In genomic region chr8:57837384-57837783, GRCm38 (mm10) we compare ENCODE assay signal across 11 mouse cellular contexts.
A peak's percentile ranks its signal among the peaks of the same experiment; 100 is the strongest.
DNase-seq lines count a peak whose midpoint lies in the region; ATAC-seq and TF ChIP-seq lines count a peak whose summit lies in the region.
"Had no signal": no experiment of that assay in that cellular context is flagged by ENCODE, and none has a peak within 500 bp of the region (broad histone marks: within the 10 kb centered on the region; RNA-seq: fewer than 3 reads in every experiment).

No protein-coding gene starts in this region.

- DNase-seq in cerebellum, postnatal 4 days (ENCODE audit: low spot score in 2 of 2) = no peak
- peak; percentile 12 for DNase-seq in hindbrain, postnatal 0 days (ENCODE audit: low spot score)
- no peak for DNase-seq in hindbrain, embryonic 11.5 days (ENCODE audit: low spot score)
- peak; percentile 59 for DNase-seq in midbrain, embryonic 14.5 days
- DNase-seq in spleen, postnatal 14 days (ENCODE audit: low spot score in 2 of 2) = no peak
- DNase-seq in left cerebral cortex, adult 9 months (ENCODE audit: low spot score in 2 of 2) = no peak

- peak overlapping the region; percentile 21; the same call in 1 of the 2 replicates for H3K4me2 ChIP-seq in hindbrain, postnatal 0 days (ENCODE audit: low read depth, low read length)
- no peak overlapping the region for H3K4me2 ChIP-seq in hindbrain, embryonic 11.5 days (replicated peaks; ENCODE audit: low read depth, low read length)
- peak overlapping the region; percentile 48 for H3K4me2 ChIP-seq in embryonic facial prominence, embryonic 13.5 days
- peak overlapping the region; percentile 36 for H3K4me2 ChIP-seq in midbrain, embryonic 14.5 days (ENCODE audit: low read length)
- H3K4me2 ChIP-seq: liver, embryonic 15.5 days; neural tube, embryonic 13.5 days had no signal

- peak; percentile 84 for ATAC-seq in cerebellum, adult (ENCODE audit: insufficient number of reproducible peaks, low FRiP score, low TSS enrichment)
- no peak for ATAC-seq in hindbrain, postnatal 0 days
- ATAC-seq in hindbrain, embryonic 11.5 days (ENCODE audit: low FRiP score) = no peak
- no peak for ATAC-seq in embryonic facial prominence, embryonic 13.5 days (ENCODE audit: insufficient number of reproducible peaks, insufficient read depth, low FRiP score, low TSS enrichment, low read depth)
- ATAC-seq in midbrain, embryonic 14.5 days (ENCODE audit: low FRiP score, low TSS enrichment) = no peak

- 0 out of 2 replicates have a peak, but pooled peaks cover 6% of the 10 kb centered on the region for H3K4me1 ChIP-seq in hindbrain, postnatal 0 days (ENCODE audit: insufficient read depth, low read length)
- no peaks in the 10 kb centered on the region for H3K4me1 ChIP-seq in hindbrain, embryonic 11.5 days (replicated peaks; ENCODE audit: control insufficient read depth, insufficient read depth, low read length)
- peaks cover 9% of the 10 kb centered on the region for H3K4me1 ChIP-seq in embryonic facial prominence, embryonic 13.5 days
- peaks cover 16% of the 10 kb centered on the region for H3K4me1 ChIP-seq in midbrain, embryonic 14.5 days (ENCODE audit: control insufficient read depth, insufficient read depth, low read length)
- H3K4me1 ChIP-seq: liver, embryonic 15.5 days had no signal

- no peaks in the 10 kb centered on the region for H3K36me3 ChIP-seq in hindbrain, postnatal 0 days (ENCODE audit: insufficient read depth, low read length)
- H3K36me3 ChIP-seq in hindbrain, embryonic 11.5 days (ENCODE audit: control insufficient read depth, insufficient read depth, low read length) = no peaks in the 10 kb centered on the region
- H3K36me3 ChIP-seq in embryonic facial prominence, embryonic 13.5 days = no peaks in the 10 kb centered on the region
- H3K36me3 ChIP-seq in midbrain, embryonic 14.5 days (ENCODE audit: control insufficient read depth, insufficient read depth, low read length) = no peaks in the 10 kb centered on the region
- H3K36me3 ChIP-seq: G1E; liver, embryonic 15.5 days; neural tube, embryonic 13.5 days had no signal

- no peaks in the 10 kb centered on the region for H3K9me3 ChIP-seq in hindbrain, postnatal 0 days (ENCODE audit: low read length)
- H3K9me3 ChIP-seq in hindbrain, embryonic 11.5 days (ENCODE audit: control insufficient read depth, low read length) = no peaks in the 10 kb centered on the region
- no peaks in the 10 kb centered on the region for H3K9me3 ChIP-seq in embryonic facial prominence, embryonic 13.5 days
- no peaks in the 10 kb centered on the region for H3K9me3 ChIP-seq in midbrain, embryonic 14.5 days (ENCODE audit: control insufficient read depth, low read length)
- H3K9me3 ChIP-seq: G1E; liver, embryonic 15.5 days; neural tube, embryonic 13.5 days had no signal

- no peaks in the 10 kb centered on the region for H3K27me3 ChIP-seq in hindbrain, postnatal 0 days (ENCODE audit: insufficient read depth, low read length)
- H3K27me3 ChIP-seq in hindbrain, embryonic 11.5 days (ENCODE audit: control insufficient read depth, insufficient read depth, low read length) = no peaks in the 10 kb centered on the region
- H3K27me3 ChIP-seq in embryonic facial prominence, embryonic 13.5 days = no peaks in the 10 kb centered on the region
- H3K27me3 ChIP-seq in midbrain, embryonic 14.5 days (ENCODE audit: control insufficient read depth, insufficient read depth, low read length) = no peaks in the 10 kb centered on the region
- H3K27me3 ChIP-seq: liver, embryonic 15.5 days; neural tube, embryonic 13.5 days had no signal

- no peak overlapping the region for H3K4me3 ChIP-seq in hindbrain, postnatal 0 days (ENCODE audit: low read length)
- H3K4me3 ChIP-seq in hindbrain, embryonic 11.5 days (ENCODE audit: low read depth, low read length) = no peak overlapping the region
- no peak overlapping the region for H3K4me3 ChIP-seq in embryonic facial prominence, embryonic 13.5 days
- no peak overlapping the region for H3K4me3 ChIP-seq in midbrain, embryonic 14.5 days (replicated peaks; ENCODE audit: low read depth, low read length)
- H3K4me3 ChIP-seq: liver, embryonic 15.5 days; neural tube, embryonic 13.5 days had no signal

- H3K9ac ChIP-seq in hindbrain, postnatal 0 days (replicated peaks; ENCODE audit: low read length) = no peak overlapping the region
- H3K9ac ChIP-seq in hindbrain, embryonic 11.5 days (ENCODE audit: low read depth, low read length) = no peak overlapping the region
- no peak overlapping the region for H3K9ac ChIP-seq in embryonic facial prominence, embryonic 13.5 days
- H3K9ac ChIP-seq in midbrain, embryonic 14.5 days (replicated peaks; ENCODE audit: low read length) = 0 out of 2 replicates have a peak overlapping the region, but pooled peaks have one; percentile 24
- H3K9ac ChIP-seq: liver, embryonic 15.5 days; neural tube, embryonic 13.5 days had no signal

- WGBS in hindbrain, postnatal 0 days = 48% methylated on average over 8 of the region's 8 CpGs
- 61% methylated on average over 8 of the region's 8 CpGs for WGBS in hindbrain, embryonic 11.5 days
- WGBS in embryonic facial prominence, embryonic 13.5 days = 50% methylated on average over 8 of the region's 8 CpGs
- WGBS in midbrain, embryonic 14.5 days = 37% methylated on average over 8 of the region's 8 CpGs

- no peak for TF ChIP-seq CTCF in hindbrain, postnatal 0 days (IDR thresholded peaks at IDR 0.05; ENCODE audit: low read depth)

- no peak overlapping the region for H3K27ac ChIP-seq in hindbrain, postnatal 0 days
- H3K27ac ChIP-seq in hindbrain, embryonic 11.5 days (ENCODE audit: low read depth, low read length) = no peak overlapping the region
- no peak overlapping the region for H3K27ac ChIP-seq in embryonic facial prominence, embryonic 13.5 days
- no peak overlapping the region for H3K27ac ChIP-seq in midbrain, embryonic 14.5 days (replicated peaks; ENCODE audit: low read depth, low read length)
- H3K27ac ChIP-seq: liver, embryonic 15.5 days; neural tube, embryonic 13.5 days had no signal

Comparison
In these comparisons a context has a peak if more than half of its experiments do, and no peak if none do; other contexts are left out.
1. DNase-seq: peak in hindbrain, postnatal 0 days (single experiment) and midbrain, embryonic 14.5 days (single experiment); none in cerebellum, postnatal 4 days (0 of 2), hindbrain, embryonic 11.5 days (single experiment), spleen, postnatal 14 days (0 of 2) and left cerebral cortex, adult 9 months (0 of 2).